Mouse (Mus musculus) neural tube, embryonic 14.5 days (tissue): ENCODE results near the gene Cldn4. TPM values are rescaled to one million over a fixed set of nuclear protein-coding genes. Genes with fewer than 3 reads are reported as not detected.

Experiments
- ATAC-seq: fragments of 200-750 bp; cut with Nextera tagmentation; 2 replicates; pipeline ENCODE4 v1.8.0; 2017; ENCODE audit warnings: low read depth, mild to moderate bottlenecking, moderate TSS enrichment, moderate library complexity
- H3K27ac ChIP-seq: fragments of 300-500 bp; sonication (generic); 2 replicates; pipeline ENCODE4 v1.5.1; 2014; ENCODE audit warnings: low read depth, mild to moderate bottlenecking, control low read depth, low read length, moderate library complexity, mixed read lengths
- H3K27me3 ChIP-seq: fragments of 300-500 bp; sonication (generic); 2 replicates; pipeline ENCODE4 v1.6.1; 2014; ENCODE audit warnings: low read length; ENCODE audit not compliant: control insufficient read depth, insufficient read depth
- H3K36me3 ChIP-seq: fragments of 300-500 bp; sonication (generic); 2 replicates; pipeline ENCODE4 v1.6.1; 2014; ENCODE audit warnings: low read length, mixed read lengths; ENCODE audit not compliant: control insufficient read depth, insufficient read depth
- H3K4me1 ChIP-seq: fragments of 300-500 bp; sonication (generic); 2 replicates; pipeline ENCODE4 v1.6.1; 2014; ENCODE audit warnings: low read length; ENCODE audit not compliant: control insufficient read depth, insufficient read depth
- H3K4me2 ChIP-seq: fragments of 300-500 bp; sonication (generic); 2 replicates; pipeline ENCODE4 v1.6.1; 2014; ENCODE audit warnings: mild to moderate bottlenecking, low read depth, low read length, control low read depth
- H3K4me3 ChIP-seq: fragments of 300-500 bp; sonication (generic); 2 replicates; pipeline ENCODE4 v1.5.1; 2014; ENCODE audit warnings: low read depth, low read length, control low read depth, mixed read lengths
- H3K9ac ChIP-seq: fragments of 300-500 bp; sonication (generic); replicated peaks from 2 replicates; pipeline ENCODE4 v1.6.1; 2014; ENCODE audit warnings: low read depth, mild to moderate bottlenecking, control low read depth, low read length, mixed read lengths
- H3K9me3 ChIP-seq: fragments of 300-500 bp; sonication (generic); 2 replicates; pipeline ENCODE4 v1.6.1; 2016; ENCODE audit warnings: low read length; ENCODE audit not compliant: control insufficient read depth
- WGBS: fragments of 180-500 bp; shearing (Covaris S2); extraction: QIAGEN DNeasy Blood & Tissue Kit; methylation state at CpG from one replicate; pipeline ENCODE4 v1.1.7; 2014; 5-methylcytosine and 5-hydroxymethylcytosine counted together
- polyA plus RNA-seq: library from polyadenylated mRNA; unstranded; fragments of >200 nt; fragmentation: Nextera tagmentation; extraction: Ambion mirVana; gene quantifications from 2 replicates; pipeline ENCODE4 v1.2.1, GENCODE M21; 2014

Cldn4 gene
- polyA plus RNA-seq, 1 experiment from 2014 or later = not detected

DNA sequence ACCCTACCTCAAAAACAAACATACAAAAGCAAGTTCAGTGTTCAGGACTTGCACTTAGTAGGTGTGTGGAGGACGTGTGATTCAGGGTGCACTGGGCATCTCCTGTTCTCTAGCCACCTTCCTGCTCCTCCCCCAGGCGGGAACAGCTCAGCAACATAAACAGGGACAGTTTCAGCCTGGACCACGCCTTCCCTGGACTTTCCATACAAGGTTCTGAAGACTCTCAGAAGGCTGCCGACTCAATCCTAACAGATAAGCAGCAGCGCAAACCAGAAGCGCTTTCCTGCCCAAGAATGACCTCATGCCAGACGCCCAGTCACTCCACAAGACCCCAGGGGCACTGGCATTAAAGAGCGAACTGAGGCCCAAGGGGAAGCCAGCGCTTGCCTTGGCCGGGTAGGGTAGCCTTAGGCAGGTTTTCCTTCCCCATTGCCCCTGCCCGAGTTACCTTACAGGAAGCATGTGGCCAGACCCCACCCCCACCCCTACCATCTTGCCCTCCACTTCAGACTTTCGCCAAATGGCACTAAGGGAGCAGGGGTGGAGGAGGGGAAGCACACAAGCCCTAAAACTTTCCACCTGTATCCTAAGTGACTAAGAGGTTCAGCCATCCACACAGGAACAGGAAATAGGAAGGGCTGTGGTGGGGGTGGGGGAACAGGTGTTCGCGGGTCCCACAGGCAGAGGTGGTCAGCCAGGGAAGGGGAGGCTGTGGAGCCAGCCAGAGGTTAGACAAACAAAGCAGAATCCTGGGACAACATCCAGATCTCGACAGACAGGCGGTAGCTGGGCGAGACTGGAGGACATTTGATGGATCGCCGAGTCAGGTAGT, 4.5 kb upstream of the Cldn4 start:
- Histone ChIP-seq H3K36me3 (no peaks in the 10 kb centered on the region), H3K4me1 (no peaks in the 10 kb centered on the region), H3K9me3 (no peaks in the 10 kb centered on the region), H3K4me3 (no peak overlapping the region), H3K9ac (no peak overlapping the region), H3K4me2 (no peak overlapping the region), H3K27me3 (peaks cover 12% of the 10 kb centered on the region; the same call in 1 of the 2 replicates), H3K27ac (no peak overlapping the region)
- ATAC-seq = no peak
- WGBS = 49% methylated on average over 19 of the region's 19 CpGs

DNA sequence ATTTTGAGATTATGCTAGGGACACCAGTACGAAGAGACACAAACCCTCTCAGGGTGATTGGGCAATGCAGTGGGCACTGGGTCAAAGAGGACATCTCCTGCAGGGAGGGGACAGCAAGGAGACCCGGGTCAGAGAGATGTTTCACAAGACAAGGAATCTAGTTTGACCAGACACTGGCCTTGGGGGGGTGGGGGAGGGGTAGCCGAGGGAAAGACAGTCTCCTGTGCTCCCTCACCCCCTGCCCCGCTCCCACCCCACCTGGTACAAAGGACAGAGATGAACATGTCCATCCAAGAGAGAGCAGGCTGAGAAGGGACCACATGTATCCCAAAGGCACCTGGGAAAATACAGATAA, 1.3 kb upstream of the Cldn4 start:
- no peak overlapping the region for H3K4me2 ChIP-seq
- no peak overlapping the region for H3K4me3 ChIP-seq
- no peaks in the 10 kb centered on the region for H3K4me1 ChIP-seq
- no peak overlapping the region for H3K9ac ChIP-seq
- peaks cover 17% of the 10 kb centered on the region for H3K27me3 ChIP-seq
- H3K36me3 ChIP-seq = no peaks in the 10 kb centered on the region
- H3K9me3 ChIP-seq = no peaks in the 10 kb centered on the region
- no peak for ATAC-seq
- no peak overlapping the region for H3K27ac ChIP-seq
- 76% methylated on average over 4 of the region's 4 CpGs for WGBS

DNA sequence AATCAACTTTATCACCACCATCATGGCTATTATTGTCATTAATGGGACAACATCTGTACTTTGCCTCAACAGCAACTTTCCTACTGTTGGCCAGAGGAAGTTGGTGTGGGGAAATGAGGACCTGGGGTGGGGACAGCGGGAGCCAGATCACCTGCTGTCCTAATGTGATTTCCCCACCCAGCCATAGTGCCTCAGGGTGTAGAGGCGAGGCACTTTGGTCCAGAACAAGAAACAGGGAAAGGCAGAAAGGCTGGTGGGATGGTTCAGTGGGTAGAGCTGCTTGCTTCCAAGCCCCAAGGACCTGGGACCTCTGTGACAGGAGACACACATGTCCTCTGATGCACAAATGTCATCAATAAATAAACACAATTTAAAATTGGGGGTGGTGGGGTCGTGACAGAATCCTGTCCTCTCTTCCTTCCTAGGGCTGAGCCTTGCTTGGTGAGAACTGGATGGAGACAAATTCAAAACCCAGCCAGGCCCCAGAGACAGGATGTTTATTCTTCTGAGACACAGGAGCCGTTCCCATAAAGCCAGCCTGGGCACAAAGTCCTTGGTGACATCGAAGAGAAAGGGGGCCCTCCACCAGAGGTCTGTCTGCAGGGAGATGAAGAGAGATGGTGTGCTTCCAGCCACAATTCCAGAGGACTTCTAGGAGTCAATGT, 818 bp upstream of the Cldn4 start:
- no peaks in the 10 kb centered on the region for H3K36me3 ChIP-seq
- H3K27me3 ChIP-seq = peaks cover 17% of the 10 kb centered on the region
- no peak for ATAC-seq
- H3K27ac ChIP-seq = no peak overlapping the region
- H3K9me3 ChIP-seq = no peaks in the 10 kb centered on the region
- no peak overlapping the region for H3K4me3 ChIP-seq
- no peak overlapping the region for H3K9ac ChIP-seq
- no peaks in the 10 kb centered on the region for H3K4me1 ChIP-seq
- 61% methylated on average over 5 of the region's 5 CpGs for WGBS
- no peak overlapping the region for H3K4me2 ChIP-seq

DNA sequence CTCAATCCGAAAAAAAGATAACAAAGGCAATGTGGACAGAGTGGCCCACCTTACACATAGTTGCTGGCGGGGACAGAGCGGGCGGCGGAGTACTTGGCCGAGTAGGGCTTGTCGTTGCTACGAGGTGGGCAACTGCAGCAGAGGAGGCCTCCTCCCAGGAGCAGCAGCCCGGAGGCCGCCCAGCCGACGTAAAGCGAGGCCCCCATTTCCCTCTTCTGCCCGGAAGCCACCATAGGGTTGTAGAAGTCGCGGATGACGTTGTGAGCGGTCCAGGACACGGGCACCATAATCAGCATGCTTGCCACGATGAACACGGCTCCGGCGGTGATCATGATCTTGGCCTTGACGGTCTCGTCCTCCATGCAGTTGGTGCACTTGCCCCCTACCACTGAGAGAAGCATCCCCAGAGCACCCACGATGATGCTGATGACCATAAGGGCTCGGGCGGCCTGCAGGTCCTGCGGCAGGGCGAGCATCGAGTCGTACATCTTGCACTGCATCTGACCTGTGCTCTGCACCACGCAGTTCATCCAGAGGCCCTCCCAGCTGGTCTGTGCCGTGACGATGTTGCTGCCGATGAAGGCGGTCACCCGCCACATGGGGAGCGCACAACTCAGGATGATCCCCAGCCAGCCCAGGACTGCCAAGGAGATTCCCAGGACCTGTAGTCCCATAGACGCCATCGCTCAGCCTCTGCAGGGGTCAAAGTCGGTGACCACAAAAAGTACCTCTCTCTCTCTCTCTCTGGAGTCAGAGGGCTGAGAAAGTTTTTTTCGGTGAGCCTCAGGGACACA, 474 bp downstream of the Cldn4 start:
- no peak for ATAC-seq
- Histone ChIP-seq H3K36me3 (no peaks in the 10 kb centered on the region), H3K27ac (no peak overlapping the region), H3K27me3 (peaks cover 17% of the 10 kb centered on the region), H3K4me1 (no peaks in the 10 kb centered on the region), H3K4me2 (no peak overlapping the region), H3K4me3 (no peak overlapping the region), H3K9ac (no peak overlapping the region), H3K9me3 (no peaks in the 10 kb centered on the region)
- 14% methylated on average over 43 of the region's 43 CpGs for WGBS

DNA sequence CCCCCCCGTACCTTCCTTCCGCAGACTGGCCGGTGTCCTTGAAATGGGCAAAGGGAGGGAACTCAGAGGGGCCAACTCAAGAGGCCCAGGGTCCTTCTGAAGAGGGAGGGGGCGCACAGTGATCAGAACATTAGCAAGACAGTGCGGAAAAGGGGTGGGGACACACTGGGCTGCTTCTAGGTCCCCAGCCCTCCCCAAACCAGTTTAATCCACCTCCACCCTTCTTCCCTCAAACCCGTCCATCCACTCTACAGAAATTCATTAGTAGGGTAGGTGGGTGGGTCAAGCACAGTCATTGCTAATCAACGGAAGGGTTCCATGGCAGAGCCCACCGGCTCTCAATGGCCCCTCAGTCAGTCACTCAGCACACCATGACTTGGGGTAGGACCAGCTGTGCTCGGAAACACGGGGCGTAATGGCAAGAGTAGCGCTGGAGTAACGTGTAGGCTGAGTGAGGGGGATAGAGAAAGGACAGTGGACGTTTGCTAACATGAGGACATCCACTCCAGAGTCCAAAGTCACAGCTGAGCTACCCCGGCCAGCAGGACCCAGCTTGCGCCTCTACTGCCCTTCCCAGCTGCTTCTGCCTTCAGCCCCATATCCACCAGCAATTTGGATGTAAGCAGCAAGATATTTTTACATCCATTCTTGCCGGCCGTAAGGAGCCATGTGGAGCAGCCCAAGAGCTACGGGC, 1.3 kb downstream of the Cldn4 start:
- peaks cover 17% of the 10 kb centered on the region for H3K27me3 ChIP-seq
- H3K9me3 ChIP-seq = no peaks in the 10 kb centered on the region
- no peak overlapping the region for H3K27ac ChIP-seq
- no peak overlapping the region for H3K4me3 ChIP-seq
- H3K9ac ChIP-seq = no peak overlapping the region
- H3K4me1 ChIP-seq = no peaks in the 10 kb centered on the region
- 47% methylated on average over 19 of the region's 19 CpGs for WGBS
- H3K4me2 ChIP-seq = no peak overlapping the region
- ATAC-seq = no peak
- H3K36me3 ChIP-seq = no peaks in the 10 kb centered on the region

DNA sequence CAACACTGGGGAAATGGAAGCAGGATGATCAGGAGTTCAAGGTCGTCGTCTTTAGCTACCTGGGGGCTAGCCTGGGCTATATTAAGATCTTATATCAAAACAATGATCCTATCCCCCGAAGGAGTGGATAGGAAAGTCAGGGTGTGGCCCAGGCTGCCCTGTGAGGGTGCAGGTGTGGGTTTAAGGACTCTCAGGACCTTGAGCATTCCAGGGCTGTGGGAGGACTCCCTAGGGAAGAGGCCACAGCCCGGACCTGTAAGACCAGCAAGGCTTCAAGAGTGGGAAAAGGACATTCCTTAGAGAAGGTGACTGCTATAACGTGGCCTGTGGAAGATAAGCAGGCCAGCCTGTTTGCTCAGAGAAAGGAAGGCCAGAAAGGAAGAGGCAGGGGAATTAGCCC, 2.6 kb downstream of the Cldn4 start:
- H3K27me3 ChIP-seq = peaks cover 17% of the 10 kb centered on the region
- H3K4me2 ChIP-seq = no peak overlapping the region
- H3K36me3 ChIP-seq = no peaks in the 10 kb centered on the region
- no peaks in the 10 kb centered on the region for H3K4me1 ChIP-seq
- H3K27ac ChIP-seq = no peak overlapping the region
- no peaks in the 10 kb centered on the region for H3K9me3 ChIP-seq
- ATAC-seq = no peak
- WGBS = 77% methylated on average over 5 of the region's 5 CpGs
- H3K9ac ChIP-seq = no peak overlapping the region
- H3K4me3 ChIP-seq = no peak overlapping the region

DNA sequence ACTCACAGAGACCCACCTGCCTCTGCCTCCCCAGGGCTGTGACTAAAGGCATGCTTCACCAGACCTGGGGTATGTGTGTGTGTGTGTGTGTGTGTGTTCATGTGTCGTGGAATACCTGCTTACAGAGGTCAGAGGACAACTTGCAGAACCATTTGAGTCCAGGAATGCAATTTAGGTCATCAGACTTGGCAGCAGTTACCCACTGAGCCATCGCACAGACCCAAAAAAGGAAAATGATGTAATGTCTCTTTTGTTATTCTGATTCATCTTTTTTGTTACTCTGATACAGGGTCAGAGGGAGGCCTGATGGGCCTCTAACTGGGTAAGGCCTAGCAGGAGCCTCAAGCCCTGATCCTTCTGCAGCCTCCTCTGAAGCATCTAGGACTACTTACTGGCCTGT, 4.0 kb downstream of the Cldn4 start:
- ATAC-seq = no peak
- WGBS = 84% methylated on average over 2 of the region's 2 CpGs
- H3K4me3 ChIP-seq = no peak overlapping the region
- no peaks in the 10 kb centered on the region for H3K9me3 ChIP-seq
- no peak overlapping the region for H3K9ac ChIP-seq
- peaks cover 17% of the 10 kb centered on the region for H3K27me3 ChIP-seq
- no peak overlapping the region for H3K27ac ChIP-seq
- no peak overlapping the region for H3K4me2 ChIP-seq
- H3K4me1 ChIP-seq = no peaks in the 10 kb centered on the region
- H3K36me3 ChIP-seq = no peaks in the 10 kb centered on the region

DNA sequence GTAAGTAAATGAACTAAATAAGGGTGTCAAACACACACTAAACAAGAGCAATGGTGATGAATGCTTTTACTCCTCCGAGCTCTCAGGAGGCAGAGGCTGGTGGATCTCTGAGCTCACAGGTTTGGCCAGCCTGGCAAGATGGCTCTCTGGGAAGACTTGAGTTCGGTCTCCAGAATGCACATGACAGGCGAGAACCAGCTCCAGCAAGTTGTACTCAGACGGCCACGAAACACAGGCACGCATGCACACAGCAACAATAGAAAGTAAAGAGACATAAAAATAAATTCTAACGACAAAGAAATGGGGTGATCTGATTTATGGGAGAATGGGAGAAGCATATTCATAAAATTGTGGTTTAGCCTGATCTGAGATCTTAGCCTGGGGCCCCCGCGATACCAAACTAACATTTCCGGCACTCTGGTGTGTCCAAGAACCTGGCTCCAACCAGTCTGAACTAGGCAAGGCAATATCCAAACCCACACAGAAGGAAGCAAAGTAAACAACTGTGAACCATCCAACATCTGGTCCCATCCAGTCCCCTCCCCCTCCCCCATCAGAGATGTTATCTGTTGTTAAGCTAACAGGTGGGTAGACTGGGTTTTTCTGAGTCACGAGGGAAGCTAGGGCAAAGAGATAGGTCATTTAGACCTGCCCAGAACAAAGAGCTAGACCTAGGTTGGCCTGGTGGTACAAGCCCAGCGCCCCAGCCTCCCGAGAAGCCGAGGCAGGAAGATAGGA, 5.1 kb downstream of the Cldn4 start:
- no peaks in the 10 kb centered on the region for H3K36me3 ChIP-seq
- no peak overlapping the region for H3K9ac ChIP-seq
- WGBS = 81% methylated on average over 14 of the region's 14 CpGs
- H3K9me3 ChIP-seq = no peaks in the 10 kb centered on the region
- peaks cover 9% of the 10 kb centered on the region for H3K27me3 ChIP-seq
- H3K27ac ChIP-seq = no peak overlapping the region
- H3K4me1 ChIP-seq = no peaks in the 10 kb centered on the region
- no peak for ATAC-seq
- H3K4me3 ChIP-seq = no peak overlapping the region
- H3K4me2 ChIP-seq = no peak overlapping the region
